Mouse (Mus musculus) liver, embryonic 13.5 days (tissue): Measurements from ENCODE around the gene Bag6. TPM values are rescaled to one million over a fixed set of nuclear protein-coding genes. Genes with fewer than 3 reads are reported as not detected.
"Not testable (repeated sequence)": the region's sequence is repeated elsewhere in the genome, so short reads cannot be mapped to it uniquely, and the experiment has no call there.

Experiments used
- ATAC-seq: fragments of 200-750 bp; cut with Nextera tagmentation; 2 replicates; pipeline ENCODE4 v1.8.0; 2017; ENCODE audit warnings: low read depth, mild to moderate bottlenecking, moderate number of reproducible peaks, moderate library complexity
- DNase-seq: peaks from one replicate; pipeline ENCODE4 v3.0.0; 2022
- H3K27ac ChIP-seq: fragments of 300-500 bp; sonication (generic); 2 replicates; pipeline ENCODE4 v1.5.1; 2015; ENCODE audit warnings: moderate library complexity, mild to moderate bottlenecking, inconsistent platforms
- H3K27me3 ChIP-seq: fragments of 300-500 bp; sonication (generic); 2 replicates; pipeline ENCODE4 v1.6.1; 2015; ENCODE audit warnings: mild to moderate bottlenecking, inconsistent platforms
- H3K36me3 ChIP-seq: fragments of 300-500 bp; sonication (generic); 2 replicates; pipeline ENCODE4 v1.6.1; 2015; ENCODE audit warnings: mild to moderate bottlenecking, inconsistent platforms
- H3K4me1 ChIP-seq: fragments of 300-500 bp; sonication (generic); replicated peaks from 2 replicates; pipeline ENCODE4 v1.6.1; 2015; ENCODE audit warnings: inconsistent platforms
- H3K4me2 ChIP-seq: fragments of 300-500 bp; sonication (generic); 2 replicates; pipeline ENCODE4 v1.6.1; 2015; ENCODE audit warnings: inconsistent platforms, mild to moderate bottlenecking, moderate library complexity
- H3K4me3 ChIP-seq: fragments of 300-500 bp; sonication (generic); replicated peaks from 2 replicates; pipeline ENCODE4 v1.5.1; 2015; ENCODE audit warnings: mild to moderate bottlenecking, inconsistent platforms
- H3K9ac ChIP-seq: fragments of 300-500 bp; sonication (generic); 2 replicates; pipeline ENCODE4 v1.6.1; 2015; ENCODE audit warnings: mild to moderate bottlenecking, inconsistent platforms
- H3K9me3 ChIP-seq: fragments of 300-500 bp; sonication (generic); replicated peaks from 2 replicates; pipeline ENCODE4 v1.6.1; 2016; ENCODE audit warnings: inconsistent platforms
- WGBS: fragments of 180-500 bp; shearing (Covaris S2); methylation state at CpG from one replicate; pipeline ENCODE4 v1.1.7; 2015; ENCODE audit not compliant: insufficient replicate concordance; 5-methylcytosine and 5-hydroxymethylcytosine counted together
- polyA plus RNA-seq: library from polyadenylated mRNA; unstranded; fragments of >200 nt; fragmentation: Nextera tagmentation; extraction: Ambion mirVana; gene quantifications from 2 replicates; pipeline ENCODE4 v1.2.1, GENCODE M21; 2015

The Bag6 gene
- polyA plus RNA-seq, 1 experiment from 2014 or later = 22.4 TPM

- peaks cover 57% of the 10 kb centered on the region for H3K36me3 ChIP-seq
- peaks cover 49% of the 10 kb centered on the region for H3K4me1 ChIP-seq
- H3K9ac ChIP-seq = peak overlapping the region; percentile 97
- WGBS = under 1% methylated on average over 33 of the region's 33 CpGs
- no peaks in the 10 kb centered on the region for H3K27me3 ChIP-seq
- ATAC-seq (peak; percentile 3; the same call in 1 of the 2 replicates), DNase-seq (no peak)
- peak overlapping the region; percentile 96 for H3K4me3 ChIP-seq
- no peaks in the 10 kb centered on the region for H3K9me3 ChIP-seq
- peak overlapping the region; percentile 84 for H3K27ac ChIP-seq
- peak overlapping the region; percentile 97 for H3K4me2 ChIP-seq
Observed at GRCm38 (mm10) chr17:35120745-35121142, 14.2 kb upstream of the Bag6 start.

- H3K9me3 ChIP-seq = no peaks in the 10 kb centered on the region
- peak within 1 kb of the TSS; percentile 97 for H3K4me2 ChIP-seq
- peaks cover 51% of the 10 kb centered on the region for H3K4me1 ChIP-seq
- peaks cover 52% of the 10 kb centered on the region for H3K36me3 ChIP-seq
- ATAC-seq (peak; percentile 94), DNase-seq (peak; percentile 96)
- H3K27ac ChIP-seq = peak within 1 kb of the TSS; percentile 93
- under 1% methylated on average over 50 of the region's 50 CpGs for WGBS
- peak within 1 kb of the TSS; percentile 96 for H3K4me3 ChIP-seq
- no peaks in the 10 kb centered on the region for H3K27me3 ChIP-seq
- H3K9ac ChIP-seq = peak within 1 kb of the TSS; percentile 97
Observed at GRCm38 (mm10) chr17:35121143-35121799, 13.7 kb upstream of the Bag6 start, which contains the start of gene Gpank1. TSS of gene Gpank1 (plus strand) at chr17:35121455.

GRCm38 (mm10) chr17:35121871-35122303, 13.1 kb upstream of the Bag6 start, which contains the start of gene Csnk2b:
TSS of gene Csnk2b (minus strand) at chr17:35122053.
- under 1% methylated on average over 19 of the region's 19 CpGs for WGBS

GRCm38 (mm10) chr17:35123287-35123686, 11.7 kb upstream of the Bag6 start:
- not testable (repeated sequence) for H3K4me3 ChIP-seq, H3K27ac ChIP-seq, H3K27me3 ChIP-seq, DNase-seq, ATAC-seq, H3K4me2 ChIP-seq, H3K9me3 ChIP-seq, H3K9ac ChIP-seq
- 88% methylated on average over 9 of the region's 9 CpGs for WGBS
- Histone ChIP-seq H3K4me1 (peaks cover 68% of the 10 kb centered on the region), H3K36me3 (peaks cover 39% of the 10 kb centered on the region)

More at GRCm38 (mm10) chr17:35121871-35122303, 13.1 kb upstream of the Bag6 start, which contains the start of gene Csnk2b:
- H3K36me3 ChIP-seq = peaks cover 47% of the 10 kb centered on the region
- ATAC-seq (no peak; the same call in 1 of the 2 replicates), DNase-seq (peak; percentile 38)
- no peaks in the 10 kb centered on the region for H3K27me3 ChIP-seq
- H3K9me3 ChIP-seq = no peaks in the 10 kb centered on the region
- peak within 1 kb of the TSS; percentile 93 for H3K27ac ChIP-seq
- peaks cover 57% of the 10 kb centered on the region for H3K4me1 ChIP-seq
- peak within 1 kb of the TSS; percentile 96 for H3K4me3 ChIP-seq
- peak within 1 kb of the TSS; percentile 97 for H3K4me2 ChIP-seq
- H3K9ac ChIP-seq = peak within 1 kb of the TSS; percentile 97

- Histone ChIP-seq H3K4me1 (peaks cover 68% of the 10 kb centered on the region), H3K36me3 (peaks cover 31% of the 10 kb centered on the region)
- not testable (repeated sequence) for H3K4me3 ChIP-seq, H3K9ac ChIP-seq, H3K4me2 ChIP-seq, H3K27ac ChIP-seq, ATAC-seq, H3K27me3 ChIP-seq, DNase-seq, H3K9me3 ChIP-seq
- WGBS = 84% methylated on average over 12 of the region's 12 CpGs
Observed at GRCm38 (mm10) chr17:35124261-35124896, 10.6 kb upstream of the Bag6 start.

- Histone ChIP-seq H3K9me3 (no peaks in the 10 kb centered on the region), H3K27ac (peak overlapping the region; percentile 91), H3K27me3 (no peaks in the 10 kb centered on the region), H3K36me3 (peaks cover 35% of the 10 kb centered on the region), H3K9ac (peak overlapping the region; percentile 84), H3K4me2 (peak overlapping the region; percentile 91), H3K4me3 (no peak overlapping the region; the same call in 1 of the 2 replicates), H3K4me1 (peaks cover 68% of the 10 kb centered on the region)
- 74% methylated on average over 1 of the region's 1 CpGs for WGBS
- ATAC-seq (no peak), DNase-seq (no peak)
Observed at GRCm38 (mm10) chr17:35125081-35125480, 9.9 kb upstream of the Bag6 start.

GRCm38 (mm10) chr17:35125578-35125977, 9.4 kb upstream of the Bag6 start:
- H3K27ac ChIP-seq = peak overlapping the region; percentile 91
- H3K4me3 ChIP-seq = peak overlapping the region; percentile 70
- WGBS = 31% methylated on average over 6 of the region's 6 CpGs
- H3K4me1 ChIP-seq = peaks cover 67% of the 10 kb centered on the region
- ATAC-seq = no peak
- H3K9ac ChIP-seq = peak overlapping the region; percentile 84
- H3K4me2 ChIP-seq = peak overlapping the region; percentile 91
- no peaks in the 10 kb centered on the region for H3K9me3 ChIP-seq
- no peak for DNase-seq
- H3K27me3 ChIP-seq = no peaks in the 10 kb centered on the region
- peaks cover 40% of the 10 kb centered on the region for H3K36me3 ChIP-seq

- H3K9me3 ChIP-seq = no peaks in the 10 kb centered on the region
- ATAC-seq = peak; percentile 80
- DNase-seq = peak; percentile 75
- peak within 1 kb of the TSS; percentile 91 for H3K27ac ChIP-seq
- under 1% methylated on average over 36 of the region's 36 CpGs for WGBS
- H3K27me3 ChIP-seq = no peaks in the 10 kb centered on the region
- H3K4me1 ChIP-seq = peaks cover 73% of the 10 kb centered on the region
- peak within 1 kb of the TSS; percentile 91 for H3K4me2 ChIP-seq
- H3K4me3 ChIP-seq = peak within 1 kb of the TSS; percentile 70
- H3K9ac ChIP-seq = peak within 1 kb of the TSS; percentile 84
- peaks cover 41% of the 10 kb centered on the region for H3K36me3 ChIP-seq
Observed at GRCm38 (mm10) chr17:35126206-35126611, 8.8 kb upstream of the Bag6 start, which contains the start of gene D17H6S53E. TSS of gene D17H6S53E (plus strand) at chr17:35126373.

- Histone ChIP-seq H3K27me3 (no peaks in the 10 kb centered on the region), H3K4me3 (peak overlapping the region; percentile 70), H3K4me1 (peaks cover 72% of the 10 kb centered on the region), H3K27ac (peak overlapping the region; percentile 91), H3K4me2 (peak overlapping the region; percentile 91), H3K36me3 (peaks cover 41% of the 10 kb centered on the region), H3K9ac (peak overlapping the region; percentile 84), H3K9me3 (no peaks in the 10 kb centered on the region)
- WGBS = 44% methylated on average over 13 of the region's 13 CpGs
- ATAC-seq (no peak), DNase-seq (no peak)
Observed at GRCm38 (mm10) chr17:35127017-35127416, 8.0 kb upstream of the Bag6 start.

- H3K9ac ChIP-seq = no peak overlapping the region
- WGBS = 68% methylated on average over 11 of the region's 11 CpGs
- H3K9me3 ChIP-seq = no peaks in the 10 kb centered on the region
- H3K27ac ChIP-seq = no peak overlapping the region
- peaks cover 31% of the 10 kb centered on the region for H3K36me3 ChIP-seq
- DNase-seq (no peak), ATAC-seq (no peak)
- H3K4me3 ChIP-seq = no peak overlapping the region
- H3K4me2 ChIP-seq = 0 out of 2 replicates have a peak overlapping the region, but pooled peaks have one; percentile 59
- H3K4me1 ChIP-seq = peaks cover 70% of the 10 kb centered on the region
- no peaks in the 10 kb centered on the region for H3K27me3 ChIP-seq
Observed at GRCm38 (mm10) chr17:35128996-35129395, 6.0 kb upstream of the Bag6 start.

GRCm38 (mm10) chr17:35131038-35131437, 3.9 kb upstream of the Bag6 start:
- ATAC-seq (no peak), DNase-seq (no peak)
- Histone ChIP-seq H3K27ac (peak overlapping the region; percentile 53), H3K4me1 (peaks cover 58% of the 10 kb centered on the region), H3K4me3 (peak overlapping the region; percentile 51), H3K4me2 (peak overlapping the region; percentile 59), H3K9ac (peak overlapping the region; percentile 50), H3K27me3 (no peaks in the 10 kb centered on the region), H3K9me3 (no peaks in the 10 kb centered on the region), H3K36me3 (peaks cover 21% of the 10 kb centered on the region)
- 72% methylated on average over 8 of the region's 8 CpGs for WGBS
